Mouse (Mus musculus) hindbrain, embryonic 11.5 days (tissue): Measurements from ENCODE around the gene Akr1b8. TPM values are rescaled to one million over a fixed set of nuclear protein-coding genes. Genes with fewer than 3 reads are reported as not detected.
A peak's percentile ranks its signal among the peaks of the same experiment; 100 is the strongest.
"Not testable (repeated sequence)": the region's sequence is repeated elsewhere in the genome, so short reads cannot be mapped to it uniquely, and the experiment has no call there.

ENCODE experiments used
- ATAC-seq: fragments of 200-750 bp; cut with Nextera tagmentation; 2 replicates; pipeline ENCODE4 v1.8.0; 2017; ENCODE audit warnings: mild to moderate bottlenecking, moderate TSS enrichment, moderate library complexity; ENCODE audit not compliant: low FRiP score
- DNase-seq: peaks from one replicate; pipeline ENCODE4 v3.0.0-alpha.2; 2015; ENCODE audit warnings: low spot score
- H3K27ac ChIP-seq: fragments of 300-500 bp; sonication (generic); 2 replicates; pipeline ENCODE4 v1.5.1; 2014; ENCODE audit warnings: mild to moderate bottlenecking, low read depth, low read length
- H3K27me3 ChIP-seq: fragments of 300-500 bp; sonication (generic); 2 replicates; pipeline ENCODE4 v1.6.1; 2014; ENCODE audit warnings: mild to moderate bottlenecking, low read length, moderate library complexity, mixed read lengths; ENCODE audit not compliant: control insufficient read depth, insufficient read depth
- H3K36me3 ChIP-seq: fragments of 300-500 bp; sonication (generic); 2 replicates; pipeline ENCODE4 v1.6.1; 2014; ENCODE audit warnings: mild to moderate bottlenecking, low read length, moderate library complexity, mixed read lengths; ENCODE audit not compliant: control insufficient read depth, insufficient read depth
- H3K4me1 ChIP-seq: fragments of 300-500 bp; sonication (generic); replicated peaks from 2 replicates; pipeline ENCODE4 v1.6.1; 2014; ENCODE audit warnings: low read length, mixed read lengths; ENCODE audit not compliant: control insufficient read depth, insufficient read depth
- H3K4me2 ChIP-seq: fragments of 300-500 bp; sonication (generic); replicated peaks from 2 replicates; pipeline ENCODE4 v1.6.1; 2014; ENCODE audit warnings: mild to moderate bottlenecking, low read depth, low read length
- H3K4me3 ChIP-seq: fragments of 300-500 bp; sonication (generic); 2 replicates; pipeline ENCODE4 v1.5.1; 2014; ENCODE audit warnings: low read depth, low read length
- H3K9ac ChIP-seq: fragments of 300-500 bp; sonication (generic); 2 replicates; pipeline ENCODE4 v1.6.1; 2014; ENCODE audit warnings: low read depth, low read length
- H3K9me3 ChIP-seq: fragments of 300-500 bp; sonication (generic); 2 replicates; pipeline ENCODE4 v1.6.1; 2016; ENCODE audit warnings: low read length; ENCODE audit not compliant: control insufficient read depth
- WGBS: fragments of 180-500 bp; shearing (Covaris S2); extraction: QIAGEN DNeasy Blood & Tissue Kit; methylation state at CpG from one replicate; pipeline ENCODE4 v1.1.7; 2014; 5-methylcytosine and 5-hydroxymethylcytosine counted together
- polyA plus RNA-seq: library from polyadenylated mRNA; unstranded; fragments of >200 nt; fragmentation: Nextera tagmentation; extraction: Ambion mirVana; gene quantifications from 2 replicates; pipeline ENCODE4 v1.2.1, GENCODE M21; 2014

Akr1b8 gene
- polyA plus RNA-seq, 1 experiment from 2014 or later, result 33.0 TPM

DNA sequence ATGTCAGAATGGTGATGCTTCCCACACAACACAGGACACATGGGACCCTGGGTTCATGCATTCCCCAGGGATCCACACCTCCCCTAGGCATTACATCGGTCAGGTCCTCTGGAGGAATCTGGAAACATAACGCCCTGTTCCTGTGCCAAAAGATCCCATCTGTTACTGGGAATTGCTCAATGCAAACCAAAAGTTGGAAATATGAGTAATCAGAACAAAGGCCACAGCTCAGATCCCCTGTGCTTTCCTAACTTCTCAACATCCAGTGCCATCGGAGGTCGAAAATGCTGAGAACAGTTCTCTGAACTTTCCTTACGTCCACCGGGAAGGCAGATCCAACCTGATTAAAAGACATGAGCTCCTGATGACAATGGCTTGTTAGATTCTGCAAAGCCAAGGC lies 10.5 kb upstream of the Akr1b8 start:
- Histone ChIP-seq H3K27ac (no peak overlapping the region), H3K4me3 (no peak overlapping the region), H3K27me3 (no peaks in the 10 kb centered on the region), H3K4me2 (no peak overlapping the region), H3K9ac (no peak overlapping the region), H3K4me1 (no peaks in the 10 kb centered on the region), H3K9me3 (no peaks in the 10 kb centered on the region), H3K36me3 (no peaks in the 10 kb centered on the region)
- WGBS, result 76% methylated on average over 6 of the region's 6 CpGs
- DNase-seq (no peak), ATAC-seq (no peak)

DNA sequence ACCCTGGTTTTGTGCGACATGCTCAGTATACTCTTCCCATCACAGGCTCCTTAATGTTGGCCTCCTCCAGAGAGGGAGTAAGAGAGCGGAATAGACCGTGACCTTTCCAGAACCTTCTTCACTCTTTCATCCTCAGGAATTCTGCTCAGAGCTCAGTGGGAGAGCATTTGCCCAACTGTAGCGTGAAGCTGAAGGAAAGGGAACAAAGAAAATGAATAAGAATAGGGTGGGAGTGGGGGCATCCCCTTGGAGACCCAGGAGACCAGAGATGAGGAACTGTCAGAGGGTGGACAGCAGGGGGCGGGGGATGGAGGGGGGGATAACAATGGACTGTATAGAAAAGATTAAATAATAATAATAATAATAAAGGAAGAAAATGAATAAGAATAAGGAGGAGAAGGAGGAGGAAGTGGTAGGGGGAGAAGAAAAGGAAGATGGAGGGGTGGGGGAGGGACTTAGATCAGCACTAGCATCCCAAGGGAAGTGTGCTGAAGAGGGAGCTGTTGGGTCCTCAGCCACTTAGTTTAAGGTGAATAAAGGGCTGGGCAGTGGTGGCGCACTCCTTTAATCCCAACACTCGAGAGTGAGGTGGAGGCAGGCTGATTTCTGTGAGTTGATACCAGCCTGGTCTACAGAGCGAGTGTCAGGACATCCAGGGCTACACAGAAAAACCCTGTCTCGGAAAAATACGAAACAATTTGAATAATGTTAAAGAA lies 9.6 kb upstream of the Akr1b8 start:
- Histone ChIP-seq H3K4me2 (no peak overlapping the region; the same call in 1 of the 2 replicates), H3K9ac (no peak overlapping the region), H3K9me3 (no peaks in the 10 kb centered on the region), H3K27me3 (no peaks in the 10 kb centered on the region), H3K4me3 (no peak overlapping the region), H3K4me1 (no peaks in the 10 kb centered on the region), H3K27ac (no peak overlapping the region), H3K36me3 (no peaks in the 10 kb centered on the region)
- DNase-seq, result peak; percentile 23
- WGBS, result 32% methylated on average over 10 of the region's 10 CpGs
- ATAC-seq, result peak; percentile 56; the same call in 1 of the 2 replicates

DNA sequence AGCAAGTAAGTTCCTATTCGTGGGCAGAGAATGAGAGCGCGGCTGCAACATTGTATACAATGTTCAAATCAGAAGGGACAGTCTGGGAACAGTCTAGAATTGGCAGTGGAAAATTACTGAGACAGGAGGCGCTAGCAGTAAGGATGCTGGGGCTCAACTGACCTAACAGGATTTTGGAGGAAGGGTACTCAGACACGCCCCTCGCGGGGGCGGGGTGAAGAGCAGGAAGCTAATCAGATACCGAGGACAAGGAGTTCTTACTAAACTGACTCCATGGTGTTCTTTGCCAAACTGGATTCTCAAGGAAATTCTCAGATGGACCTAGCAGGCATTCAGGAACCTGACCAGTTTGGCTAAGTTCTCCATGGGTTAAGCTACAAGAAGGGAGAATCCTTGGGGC lies 9.0 kb upstream of the Akr1b8 start:
- Histone ChIP-seq H3K4me2 (no peak overlapping the region; the same call in 1 of the 2 replicates), H3K9ac (no peak overlapping the region), H3K4me1 (no peaks in the 10 kb centered on the region), H3K36me3 (no peaks in the 10 kb centered on the region), H3K27ac (no peak overlapping the region), H3K9me3 (no peaks in the 10 kb centered on the region), H3K27me3 (no peaks in the 10 kb centered on the region), H3K4me3 (no peak overlapping the region)
- DNase-seq, result peak; percentile 65
- no peak for ATAC-seq
- WGBS, result 29% methylated on average over 9 of the region's 9 CpGs

DNA sequence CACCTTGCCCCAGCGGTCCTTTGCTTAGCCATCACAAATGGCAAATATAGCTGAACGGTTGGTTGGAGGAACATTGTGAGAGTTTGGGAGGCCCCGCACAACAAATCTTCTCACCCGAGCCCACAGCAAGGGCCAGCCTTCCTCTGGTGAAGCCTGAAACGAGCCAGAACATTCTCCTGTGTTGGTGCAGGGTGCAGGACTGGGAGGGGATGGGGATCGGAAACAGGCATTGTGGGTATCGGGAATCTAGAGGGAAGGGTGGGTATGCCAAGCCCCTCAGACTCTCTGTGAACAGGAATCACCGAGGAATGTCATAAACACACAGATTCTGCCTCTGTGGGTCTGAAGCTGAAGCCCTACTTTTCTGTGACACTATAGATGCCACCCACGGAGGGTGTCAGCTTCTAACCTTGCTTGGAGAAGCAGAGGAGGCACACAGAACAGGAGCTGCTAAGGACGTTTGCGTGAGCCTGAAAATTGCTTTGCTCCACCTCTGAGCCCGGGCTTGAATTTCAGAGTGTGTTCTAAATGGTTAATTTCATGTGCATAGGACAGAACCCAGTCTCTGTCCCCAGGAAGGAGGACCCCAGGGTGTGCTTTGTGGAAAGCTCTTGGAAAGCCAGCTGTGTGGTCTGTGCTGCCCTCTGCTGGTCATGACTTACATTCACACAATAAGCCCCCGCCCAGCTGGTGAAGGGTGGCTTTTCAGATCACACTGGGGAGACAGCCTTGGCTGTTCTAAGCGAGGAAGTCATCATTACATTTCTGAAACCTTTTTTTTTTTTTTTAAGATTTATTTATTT lies 7.6 kb upstream of the Akr1b8 start:
- Histone ChIP-seq H3K9ac (no peak overlapping the region), H3K4me2 (no peak overlapping the region), H3K4me1 (no peaks in the 10 kb centered on the region), H3K27me3 (no peaks in the 10 kb centered on the region), H3K9me3 (no peaks in the 10 kb centered on the region), H3K4me3 (no peak overlapping the region), H3K36me3 (no peaks in the 10 kb centered on the region), H3K27ac (no peak overlapping the region)
- ATAC-seq, result peak; percentile 59
- DNase-seq, result peak; percentile 89
- 50% methylated on average over 14 of the region's 14 CpGs for WGBS

DNA sequence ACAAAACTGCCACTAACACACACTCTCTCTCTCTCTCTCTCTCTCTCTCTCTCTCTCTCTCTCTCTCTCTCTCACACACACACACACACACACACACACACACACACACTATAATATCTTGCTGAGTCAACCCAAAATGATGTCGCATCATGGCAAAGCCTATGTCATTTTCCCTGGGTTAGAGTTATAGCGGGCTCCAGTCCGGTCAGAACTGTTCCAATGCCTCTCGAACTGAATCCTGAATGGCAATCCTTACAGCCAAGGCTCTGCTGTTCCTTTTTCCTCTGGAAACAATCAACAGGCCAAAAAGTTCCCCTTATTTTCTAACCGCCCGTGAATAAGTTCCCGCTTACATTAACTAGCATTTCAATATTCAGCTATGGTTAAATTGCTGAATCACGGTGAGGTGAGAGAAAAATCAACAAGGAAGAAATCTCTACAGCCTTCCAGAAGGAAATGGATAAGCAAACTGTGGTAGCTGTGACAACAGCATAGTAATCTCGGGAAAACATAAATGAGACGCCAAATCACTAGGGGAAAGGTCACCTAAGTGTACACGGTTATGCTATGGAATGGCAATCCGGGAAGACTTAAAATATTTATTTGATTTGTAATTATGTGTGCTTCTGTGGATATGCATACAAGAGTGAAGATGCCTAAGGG lies 3.8 kb upstream of the Akr1b8 start:
- ATAC-seq, result no peak
- no peak for DNase-seq
- WGBS, result 87% methylated on average over 12 of the region's 12 CpGs
- H3K27me3 ChIP-seq, result no peaks in the 10 kb centered on the region
- no peak overlapping the region for H3K4me2 ChIP-seq
- H3K36me3 ChIP-seq, result no peaks in the 10 kb centered on the region
- H3K4me1 ChIP-seq, result no peaks in the 10 kb centered on the region
- H3K9me3 ChIP-seq, result no peaks in the 10 kb centered on the region
- no peak overlapping the region for H3K4me3 ChIP-seq
- no peak overlapping the region for H3K9ac ChIP-seq
- H3K27ac ChIP-seq, result no peak overlapping the region

DNA sequence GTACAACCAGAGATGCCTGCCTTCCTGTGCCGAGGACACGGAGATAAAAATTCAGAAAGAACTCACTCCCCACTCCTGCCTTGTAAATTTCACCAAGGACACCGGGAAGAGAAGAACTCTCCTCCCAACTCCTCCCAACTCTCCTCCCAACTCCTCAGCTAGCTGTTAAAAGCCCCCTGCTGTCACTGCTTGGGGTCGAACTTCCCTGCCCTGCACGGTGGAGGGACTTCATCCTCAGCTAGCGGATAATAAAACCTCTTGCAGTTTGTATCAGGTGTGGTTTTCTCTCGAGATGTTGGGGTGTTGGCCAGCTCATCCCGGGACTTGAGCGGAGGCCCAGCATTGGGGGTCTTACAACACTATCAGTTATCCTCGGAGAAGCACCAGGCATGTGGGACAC lies 2.4 kb upstream of the Akr1b8 start:
- H3K9me3 ChIP-seq, H3K36me3 ChIP-seq, H3K4me1 ChIP-seq, H3K9ac ChIP-seq, DNase-seq, H3K4me2 ChIP-seq, H3K27ac ChIP-seq, H3K4me3 ChIP-seq, H3K27me3 ChIP-seq, ATAC-seq: not testable (repeated sequence)
- WGBS, result 44% methylated on average over 9 of the region's 10 CpGs

DNA sequence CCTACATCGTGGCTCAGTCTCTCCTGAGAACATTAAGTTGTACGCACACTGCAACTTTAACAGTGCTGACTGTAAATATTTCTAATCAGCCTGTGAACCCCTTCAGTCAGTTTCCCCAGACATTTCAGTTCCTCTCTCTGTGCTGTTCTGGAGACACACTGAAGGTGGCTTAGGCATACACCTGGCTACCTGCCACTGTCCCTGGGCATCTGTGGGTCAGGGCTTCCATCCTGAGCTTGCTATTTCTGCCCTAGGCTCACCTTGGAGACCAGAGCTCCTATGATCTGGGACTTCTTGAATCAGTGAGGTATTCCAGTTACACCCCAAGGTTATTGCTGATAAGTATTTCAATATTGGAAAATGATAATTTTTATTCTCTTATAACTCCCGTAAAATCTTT lies 1.5 kb upstream of the Akr1b8 start:
- WGBS, result 91% methylated on average over 3 of the region's 3 CpGs
- H3K4me1 ChIP-seq, result no peaks in the 10 kb centered on the region
- H3K4me3 ChIP-seq, result no peak overlapping the region
- no peak overlapping the region for H3K9ac ChIP-seq
- no peaks in the 10 kb centered on the region for H3K36me3 ChIP-seq
- H3K4me2 ChIP-seq, result no peak overlapping the region
- H3K27me3 ChIP-seq, result no peaks in the 10 kb centered on the region
- H3K9me3 ChIP-seq, result no peaks in the 10 kb centered on the region
- ATAC-seq (no peak), DNase-seq (no peak)
- H3K27ac ChIP-seq, result no peak overlapping the region

DNA sequence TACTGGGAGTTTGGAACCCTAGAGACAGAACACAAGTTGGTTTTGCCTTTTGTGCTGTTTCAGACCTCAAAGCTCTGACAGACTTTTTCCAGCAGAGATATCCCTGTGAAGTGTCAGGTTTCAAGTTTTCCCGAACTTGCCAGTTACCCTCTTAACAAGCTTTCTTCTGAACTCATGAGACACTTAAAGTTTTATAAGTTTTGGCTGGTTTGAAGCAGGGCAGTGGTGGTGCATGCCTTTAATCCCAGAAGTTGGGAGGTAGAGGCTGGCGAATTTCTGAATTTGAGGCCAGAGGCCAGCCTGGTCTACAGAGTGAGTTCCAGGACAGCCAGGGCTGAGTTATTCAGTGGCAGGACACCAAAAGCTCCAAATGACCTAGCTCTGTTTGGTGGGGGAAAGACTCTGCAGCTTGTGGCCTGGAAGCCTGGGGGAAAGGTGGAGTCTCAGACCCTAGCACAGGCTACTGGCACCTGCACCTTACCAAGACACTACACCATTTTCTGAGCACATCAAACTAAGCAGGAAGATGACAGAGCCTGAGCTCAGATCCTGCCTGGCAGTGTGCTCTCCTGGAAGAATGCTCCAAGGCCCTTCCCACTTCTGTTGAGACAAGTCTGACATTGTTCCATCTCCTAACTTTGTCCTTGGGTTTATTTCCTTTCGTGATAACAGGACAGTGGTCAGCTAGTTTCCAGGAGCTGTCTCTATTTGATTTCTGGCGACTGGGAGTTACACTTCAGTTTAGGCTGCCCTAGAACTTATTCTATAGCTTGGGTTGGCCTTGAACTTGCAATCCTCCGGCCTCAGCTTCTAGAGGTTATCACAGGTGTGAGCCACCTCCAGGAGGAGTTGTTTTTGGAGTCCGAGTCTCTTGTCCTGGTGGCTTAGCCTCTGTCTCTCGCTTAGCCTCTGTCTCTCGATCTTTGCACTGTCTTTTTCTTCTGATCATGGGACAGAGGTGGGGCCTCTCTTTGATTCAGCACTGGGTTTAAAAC lies 732 bp downstream of the Akr1b8 start:
- no peaks in the 10 kb centered on the region for H3K27me3 ChIP-seq
- H3K9me3 ChIP-seq, result no peaks in the 10 kb centered on the region
- H3K9ac ChIP-seq, result no peak overlapping the region
- WGBS, result 72% methylated on average over 8 of the region's 8 CpGs
- ATAC-seq (no peak), DNase-seq (no peak)
- no peaks in the 10 kb centered on the region for H3K36me3 ChIP-seq
- H3K4me1 ChIP-seq, result no peaks in the 10 kb centered on the region
- no peak overlapping the region for H3K4me3 ChIP-seq
- H3K27ac ChIP-seq, result no peak overlapping the region
- peak overlapping the region; percentile 44; the same call in 1 of the 2 replicates for H3K4me2 ChIP-seq
